Mouse (Mus musculus) adrenal gland, postnatal 4 days (tissue): ENCODE measurements at regions not wholly inside any gene's neighbourhood (a gene's known extent, or its start where the extent isn't known, plus 50 kb on each side); places are given as distances from the start of the nearest gene placed in this dataset.

Experiments
- DNase-seq, 2 experiments: peaks; one replicate each; pipeline ENCODE4 v3.0.0; 2021 to 2022; ENCODE audit warnings: low spot score in 2 of 2, mixed read lengths in 2 of 2

GRCm38 (mm10) chr8:8796951-8797350 is 106.6 kb upstream of the Arglu1 start:
- DNase-seq, result no peak

GRCm38 (mm10) chr8:8794711-8795110 is 104.4 kb upstream of the Arglu1 start:
- no peak for DNase-seq

- DNase-seq, result no peak
Observed at GRCm38 (mm10) chr8:8779931-8780330, 89.6 kb upstream of the Arglu1 start.

- DNase-seq, result no peak
Observed at GRCm38 (mm10) chr8:8774496-8775015, 84.2 kb upstream of the Arglu1 start.

- DNase-seq, result no peak
Observed at GRCm38 (mm10) chr8:8772424-8772823, 82.1 kb upstream of the Arglu1 start.

GRCm38 (mm10) chr8:8770397-8770796 is 80.1 kb upstream of the Arglu1 start:
- no peak for DNase-seq

GRCm38 (mm10) chr8:8762354-8762753 is 72.0 kb upstream of the Arglu1 start:
- DNase-seq, result no peak

GRCm38 (mm10) chr8:8758283-8758682 is 68.0 kb upstream of the Arglu1 start:
- DNase-seq, result no peak

GRCm38 (mm10) chr8:8751208-8751607 is 60.9 kb upstream of the Arglu1 start:
- DNase-seq, result no peak

- no peak for DNase-seq
Observed at GRCm38 (mm10) chr8:8746691-8747090, 56.4 kb upstream of the Arglu1 start.

- no peak for DNase-seq
Observed at GRCm38 (mm10) chr8:8745615-8746285, 55.4 kb upstream of the Arglu1 start.
